In the genomic region with DNA sequence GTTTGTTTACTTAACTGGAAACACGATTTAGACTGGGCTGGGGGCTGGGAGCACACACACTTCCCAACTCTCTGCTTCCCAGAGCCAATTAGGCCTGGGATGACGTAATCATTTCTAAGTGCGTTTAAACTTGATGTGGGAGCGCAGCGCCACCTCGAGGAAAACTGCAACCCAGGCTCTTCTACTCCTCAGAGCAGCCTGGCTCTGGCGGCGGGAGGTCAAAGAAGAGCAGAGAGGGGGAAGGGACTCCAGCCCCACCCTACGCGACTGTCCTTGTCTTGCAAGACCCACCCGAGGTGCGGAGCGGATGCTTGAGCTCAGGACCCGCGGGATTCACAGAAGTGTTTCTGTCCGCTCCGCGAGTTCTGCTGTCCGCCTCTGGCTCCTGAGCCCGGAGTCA, we compare ENCODE assay signal across 8 mouse cellular contexts. TPM values are rescaled to one million over a fixed set of nuclear protein-coding genes. Genes with fewer than 3 reads are reported as not detected.
DNase-seq lines count a peak whose midpoint lies in the region; ATAC-seq and TF ChIP-seq lines count a peak whose summit lies in the region.

No protein-coding gene starts in this region.

- peak overlapping the region; percentile 69 for H3K4me2 ChIP-seq in forebrain, embryonic 16.5 days (ENCODE audit: low read length)
- peak overlapping the region; percentile 93 for H3K4me2 ChIP-seq in neural tube, embryonic 14.5 days (ENCODE audit: low read depth, low read length)

- no peak overlapping the region for H3K27ac ChIP-seq in ES-Bruce4 (ENCODE audit: insufficient read depth, low read length)
- H3K27ac ChIP-seq in forebrain, embryonic 16.5 days (ENCODE audit: low read length) = no peak overlapping the region
- H3K27ac ChIP-seq in neural tube, embryonic 14.5 days (ENCODE audit: low read depth, low read length) = no peak overlapping the region

- H3K27me3 ChIP-seq in ES-Bruce4 (ENCODE audit: control insufficient read depth, insufficient read depth, low read length, poor library complexity, severe bottlenecking) = no peaks in the 10 kb centered on the region
- no peaks in the 10 kb centered on the region for H3K27me3 ChIP-seq in forebrain, embryonic 16.5 days (replicated peaks; ENCODE audit: control insufficient read depth, insufficient read depth, low read length)
- H3K27me3 ChIP-seq in neural tube, embryonic 14.5 days (ENCODE audit: control insufficient read depth, insufficient read depth, low read length) = no peaks in the 10 kb centered on the region

- H3K4me1 ChIP-seq in ES-Bruce4 (ENCODE audit: control insufficient read depth, insufficient read depth, low read length) = peaks cover 4% of the 10 kb centered on the region
- peaks cover 27% of the 10 kb centered on the region for H3K4me1 ChIP-seq in forebrain, embryonic 16.5 days (replicated peaks; ENCODE audit: control insufficient read depth, insufficient read depth, low read length)
- H3K4me1 ChIP-seq in neural tube, embryonic 14.5 days (ENCODE audit: control insufficient read depth, insufficient read depth, low read length) = peaks cover 9% of the 10 kb centered on the region; the same call in 1 of the 2 replicates

- peak; percentile 62; the same call in 1 of the 2 replicates for TF ChIP-seq EP300 in ES-Bruce4 (IDR thresholded peaks at IDR 0.05; ENCODE audit: insufficient read depth, low read depth, low read length)

- intact Hi-C loops in heart, postnatal 25 days (cut with DNase I) = loop anchor here (1.0 to 10.0 kb wide), 5 partner anchors 56 to 383 kb away; a partner anchor contains a TSS

- peak; percentile 68 for ATAC-seq in forebrain, embryonic 16.5 days
- peak; percentile 82 for ATAC-seq in neural tube, embryonic 14.5 days (ENCODE audit: low read depth)

- H3K9ac ChIP-seq in ES-Bruce4 (ENCODE audit: low read depth, poor library complexity, severe bottlenecking) = peak overlapping the region; percentile 31
- H3K9ac ChIP-seq in forebrain, embryonic 16.5 days (replicated peaks; ENCODE audit: low read depth, low read length) = peak overlapping the region; percentile 52
- H3K9ac ChIP-seq in neural tube, embryonic 14.5 days (replicated peaks; ENCODE audit: low read depth, low read length) = peak overlapping the region; percentile 65

- no peaks in the 10 kb centered on the region for H3K9me3 ChIP-seq in ES-Bruce4 (replicated peaks; ENCODE audit: control insufficient read depth, insufficient read depth, low read length, poor library complexity, severe bottlenecking)
- H3K9me3 ChIP-seq in forebrain, embryonic 16.5 days (ENCODE audit: control insufficient read depth, low read length) = no peaks in the 10 kb centered on the region
- no peaks in the 10 kb centered on the region for H3K9me3 ChIP-seq in neural tube, embryonic 14.5 days (ENCODE audit: control insufficient read depth, low read length)

- WGBS in forebrain, embryonic 16.5 days = under 1% methylated on average over 20 of the region's 20 CpGs
- 1% methylated on average over 20 of the region's 20 CpGs for WGBS in neural tube, embryonic 14.5 days

- H3K36me3 ChIP-seq in ES-Bruce4 (ENCODE audit: control insufficient read depth, insufficient read depth, low read length, poor library complexity, severe bottlenecking) = no peaks in the 10 kb centered on the region
- no peaks in the 10 kb centered on the region for H3K36me3 ChIP-seq in forebrain, embryonic 16.5 days (ENCODE audit: control insufficient read depth, insufficient read depth)
- H3K36me3 ChIP-seq in neural tube, embryonic 14.5 days (ENCODE audit: control insufficient read depth, insufficient read depth, low read length) = no peaks in the 10 kb centered on the region

- peak overlapping the region; percentile 57 for H3K4me3 ChIP-seq in ES-Bruce4 (ENCODE audit: low read depth, low read length)
- peak overlapping the region; percentile 47 for H3K4me3 ChIP-seq in forebrain, embryonic 16.5 days (replicated peaks; ENCODE audit: low read length)
- peak overlapping the region; percentile 37 for H3K4me3 ChIP-seq in neural tube, embryonic 14.5 days (ENCODE audit: low read depth, low read length)

- peak; percentile 87 for DNase-seq in cerebellum, adult 11 months
- peak; percentile 73 for DNase-seq in heart, postnatal 25 days (ENCODE audit: low spot score)
- peak; percentile 86 to 94 for DNase-seq in layer of hippocampus, adult 18-20 months (ENCODE audit: low spot score in 2 of 2)
- peak; percentile 86 to 91 for DNase-seq in lung, adult 18-20 months
- peak; percentile 93 for DNase-seq in testis, postnatal 10 days (ENCODE audit: low spot score)

- no peak for TF ChIP-seq POLR2A in ES-Bruce4 (IDR thresholded peaks at IDR 0.05; ENCODE audit: insufficient read depth, low read length)

- TF ChIP-seq CTCF in ES-Bruce4 (IDR thresholded peaks at IDR 0.05; ENCODE audit: low read depth, low read length) = peak; percentile 86

RNA-seq across cellular contexts. Expression of a gene that starts 6.8 kb away (rescaled TPM):
- polyA plus RNA-seq in ES-Bruce4 (2011; ENCODE audit: insufficient read depth, insufficient read length, low read depth, missing spikeins) = 14.1 and 15.0 TPM in 2 replicates
- 84.9 and 102 TPM in 2 replicates for polyA plus RNA-seq in forebrain, embryonic 16.5 days (2015; fragmentation: Nextera tagmentation; extraction: Ambion mirVana)
- 1 to 10 TPM; 3.1 to 3.4 TPM for total RNA-seq in heart, postnatal 25 days (2021)
- total RNA-seq in layer of hippocampus, adult 18-20 months (2021) = 100 to 1,000 TPM; 110 to 125 TPM
- 59.6 and 75.5 TPM in 2 replicates for polyA plus RNA-seq in neural tube, embryonic 14.5 days (2014; fragmentation: Nextera tagmentation; extraction: Ambion mirVana)

RNA-seq across cellular contexts. Expression of a gene that starts 43.6 kb away (rescaled TPM):
- polyA plus RNA-seq in ES-Bruce4 (2011; ENCODE audit: insufficient read depth, insufficient read length, low read depth, missing spikeins) = 2.2 and 2.5 TPM in 2 replicates
- 0.15 and 0.21 TPM in 2 replicates for polyA plus RNA-seq in forebrain, embryonic 16.5 days (2015; fragmentation: Nextera tagmentation; extraction: Ambion mirVana)
- 1 to 10 TPM; 2.7 to 3.8 TPM for total RNA-seq in heart, postnatal 25 days (2021)
- total RNA-seq in layer of hippocampus, adult 18-20 months (2021) = under 1 TPM; 0.58 to 0.67 TPM
- polyA plus RNA-seq in neural tube, embryonic 14.5 days (2014; fragmentation: Nextera tagmentation; extraction: Ambion mirVana) = 0.17 TPM in 2 replicates

RNA-seq across cellular contexts. Expression of a gene that starts 54.7 kb away (rescaled TPM):
- polyA plus RNA-seq in ES-Bruce4 (2011; ENCODE audit: insufficient read depth, insufficient read length, low read depth, missing spikeins) = 164 TPM in 2 replicates
- polyA plus RNA-seq in forebrain, embryonic 16.5 days (2015; fragmentation: Nextera tagmentation; extraction: Ambion mirVana) = 144 and 154 TPM in 2 replicates
- 100 to 1,000 TPM; 391 to 392 TPM for total RNA-seq in heart, postnatal 25 days (2021)
- 100 to 1,000 TPM; 181 to 183 TPM for total RNA-seq in layer of hippocampus, adult 18-20 months (2021)
- polyA plus RNA-seq in neural tube, embryonic 14.5 days (2014; fragmentation: Nextera tagmentation; extraction: Ambion mirVana) = 160 and 161 TPM in 2 replicates
